Mouse (Mus musculus): ENCODE measurements around the gene Kdm5a.
A peak's percentile ranks its signal among the peaks of the same experiment; 100 is the strongest.

The Kdm5a gene

DNA sequence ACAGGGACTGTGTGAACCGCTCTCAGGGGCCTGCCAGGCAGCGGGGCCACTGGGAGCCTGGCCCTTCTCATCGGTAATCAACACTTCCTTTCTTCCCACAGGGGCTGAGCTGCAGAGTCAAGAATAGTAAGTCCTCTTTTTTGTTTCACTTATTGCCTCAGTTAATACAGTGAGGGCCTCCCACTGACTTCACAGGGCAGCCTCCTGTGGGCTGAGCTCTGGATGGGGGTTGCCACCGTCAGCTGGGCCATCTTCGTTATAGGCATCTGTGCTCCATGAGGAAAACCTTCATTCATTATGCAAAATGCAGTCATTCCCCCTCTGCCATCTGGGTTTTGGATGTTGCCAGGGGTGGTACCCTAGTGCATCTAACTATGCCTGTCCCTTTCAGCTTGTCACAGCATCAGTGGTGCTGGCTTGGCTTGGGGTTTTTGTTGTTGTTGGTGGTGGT, 108.1 kb downstream of the Kdm5a start:
- DNase-seq (ENCODE audit: low spot score in 2 of 2) = no peak

DNA sequence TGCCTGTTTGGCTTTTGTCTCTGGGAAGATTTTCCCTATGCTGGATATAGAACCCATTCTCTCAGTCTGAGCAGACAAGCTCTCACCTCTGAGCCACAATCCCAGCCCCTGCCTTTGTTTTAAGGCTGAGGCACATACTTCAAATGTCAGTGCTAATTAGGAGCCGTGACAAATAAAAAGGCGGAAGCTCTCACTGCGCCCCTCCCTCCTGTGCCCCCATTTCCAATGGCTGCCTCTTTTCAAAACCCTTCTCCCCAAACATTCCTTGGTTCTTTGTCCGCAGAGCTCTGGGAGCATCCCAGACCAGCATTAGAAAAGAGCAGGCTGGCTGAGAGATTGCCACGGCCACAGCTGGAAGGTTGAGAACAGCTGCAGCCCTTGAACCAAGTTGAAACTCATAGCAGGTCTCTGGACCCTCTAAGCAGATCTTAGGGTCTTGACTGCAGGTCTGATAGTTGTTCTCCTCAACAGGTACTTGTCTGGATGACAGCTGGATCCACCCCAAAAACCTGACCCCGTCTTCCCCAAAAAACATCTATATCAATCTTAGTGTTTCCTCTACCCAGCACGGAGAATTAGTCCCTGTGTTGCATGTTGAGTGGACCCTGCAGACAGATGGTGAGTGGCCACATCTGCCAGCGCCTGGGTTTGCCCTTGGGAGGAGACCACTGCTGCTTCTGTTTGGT, 108.7 kb downstream of the Kdm5a start:
- DNase-seq (ENCODE audit: low spot score in 2 of 2) = no peak

DNA sequence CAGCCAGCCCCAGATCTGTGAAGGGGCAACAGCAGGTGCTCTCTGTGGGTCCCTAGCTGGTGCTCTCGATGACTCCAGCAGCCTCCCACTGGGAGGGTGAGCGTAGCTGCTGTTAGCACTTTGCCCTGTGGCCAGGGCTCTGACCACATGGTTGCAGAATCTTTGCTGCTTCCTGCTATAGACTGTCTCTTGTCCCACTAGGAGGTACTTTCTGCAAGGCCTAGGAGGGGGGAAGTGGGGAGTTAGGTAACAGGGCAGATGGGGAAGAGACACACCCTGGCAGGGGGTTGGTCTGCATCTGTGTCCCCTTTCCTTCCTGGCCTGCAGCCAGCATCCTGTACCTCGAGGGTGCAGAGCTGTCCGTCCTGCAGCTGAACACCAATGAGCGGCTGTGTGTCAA, 109.5 kb downstream of the Kdm5a start:
- no peak for DNase-seq (ENCODE audit: low spot score in 2 of 2)

DNA sequence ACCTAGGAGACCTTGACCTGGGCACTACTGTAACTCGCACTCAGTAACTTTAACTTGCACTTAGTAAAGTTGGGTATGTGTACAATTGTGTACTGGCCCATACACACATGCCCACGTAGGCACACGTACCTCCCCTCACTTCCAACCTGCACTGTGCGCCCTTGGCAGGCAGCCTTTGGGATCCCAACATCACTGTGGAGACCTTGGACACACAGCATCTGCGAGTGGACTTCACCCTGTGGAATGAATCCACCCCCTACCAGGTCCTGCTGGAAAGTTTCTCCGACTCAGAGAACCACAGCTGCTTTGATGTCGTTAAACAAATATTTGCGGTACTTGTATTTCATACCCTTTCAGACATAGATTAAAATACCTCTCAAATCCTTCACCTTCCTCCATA, 111.4 kb downstream of the Kdm5a start:
- DNase-seq (ENCODE audit: low spot score in 2 of 2) = no peak

DNA sequence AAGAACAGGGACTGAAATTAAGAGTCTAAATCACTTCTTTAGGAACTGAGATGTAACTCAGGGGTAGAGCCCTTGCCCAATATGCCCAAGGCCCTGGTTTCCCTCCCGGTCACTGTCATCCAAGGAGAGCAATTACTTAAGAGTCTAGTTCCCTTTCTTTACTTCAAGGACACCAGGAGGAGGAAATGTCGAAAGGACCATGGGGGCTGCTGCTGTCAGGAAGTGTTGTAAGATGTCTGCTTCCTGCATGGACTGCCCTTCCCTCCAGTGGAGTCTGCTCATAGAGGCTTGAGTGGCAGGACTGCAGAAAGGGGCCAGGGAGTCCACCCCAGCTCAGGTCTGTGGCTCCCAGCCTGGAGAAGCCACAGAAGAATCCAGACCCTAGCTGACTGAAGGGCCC, 115.4 kb downstream of the Kdm5a start:
- DNase-seq (ENCODE audit: low spot score in 2 of 2) = no peak

DNA sequence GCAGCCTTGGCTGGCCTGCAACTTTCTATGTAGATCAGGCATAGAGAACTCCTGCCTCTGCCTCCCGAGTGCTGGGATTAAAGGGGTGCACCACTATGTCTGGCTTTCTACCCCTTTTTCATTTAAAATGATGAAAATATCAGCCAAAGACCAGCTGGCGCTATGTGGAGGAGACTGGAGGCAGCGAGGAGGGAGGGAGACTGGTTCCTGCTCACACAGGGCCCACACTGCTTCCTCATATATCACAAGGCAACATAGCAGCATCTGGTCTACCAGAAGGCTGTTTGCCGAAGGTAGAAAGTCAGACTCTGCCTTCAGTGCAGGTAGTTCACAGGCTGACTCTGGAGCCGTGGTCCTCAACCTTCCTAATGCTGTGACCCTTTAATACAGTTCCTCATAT, 116.4 kb downstream of the Kdm5a start:
- DNase-seq (ENCODE audit: low spot score in 2 of 2) = no peak

DNA sequence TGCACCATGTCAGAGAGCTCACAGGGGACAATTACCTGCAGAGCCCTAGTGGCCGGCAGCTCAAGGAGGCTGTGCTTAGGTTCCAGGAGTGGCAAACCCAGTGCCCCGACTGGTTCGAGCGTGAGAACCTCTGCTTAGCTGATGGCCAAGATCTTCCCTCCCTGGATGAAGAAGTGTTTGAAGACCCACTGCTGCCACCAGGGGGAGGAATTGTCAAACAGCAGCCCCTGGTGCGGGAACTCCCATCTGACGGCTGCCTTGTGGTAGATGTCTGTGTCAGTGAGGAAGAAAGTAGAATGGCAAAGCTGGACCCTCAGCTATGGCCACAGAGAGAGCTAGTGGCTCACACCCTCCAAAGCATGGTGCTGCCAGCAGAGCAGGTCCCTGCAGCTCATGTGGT, 117.6 kb downstream of the Kdm5a start:
- no peak for DNase-seq (ENCODE audit: low spot score in 2 of 2)

DNA sequence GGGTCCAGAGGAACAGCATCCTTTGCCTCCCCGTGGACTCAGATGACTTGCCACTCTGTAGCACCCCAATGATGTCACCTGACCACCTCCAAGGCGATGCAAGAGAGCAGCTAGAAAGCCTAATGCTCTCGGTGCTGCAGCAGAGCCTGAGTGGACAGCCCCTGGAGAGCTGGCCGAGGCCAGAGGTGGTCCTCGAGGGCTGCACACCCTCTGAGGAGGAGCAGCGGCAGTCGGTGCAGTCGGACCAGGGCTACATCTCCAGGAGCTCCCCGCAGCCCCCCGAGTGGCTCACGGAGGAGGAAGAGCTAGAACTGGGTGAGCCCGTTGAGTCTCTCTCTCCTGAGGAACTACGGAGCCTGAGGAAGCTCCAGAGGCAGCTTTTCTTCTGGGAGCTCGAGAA, 118.1 kb downstream of the Kdm5a start:
- DNase-seq (ENCODE audit: low spot score in 2 of 2) = no peak

DNA sequence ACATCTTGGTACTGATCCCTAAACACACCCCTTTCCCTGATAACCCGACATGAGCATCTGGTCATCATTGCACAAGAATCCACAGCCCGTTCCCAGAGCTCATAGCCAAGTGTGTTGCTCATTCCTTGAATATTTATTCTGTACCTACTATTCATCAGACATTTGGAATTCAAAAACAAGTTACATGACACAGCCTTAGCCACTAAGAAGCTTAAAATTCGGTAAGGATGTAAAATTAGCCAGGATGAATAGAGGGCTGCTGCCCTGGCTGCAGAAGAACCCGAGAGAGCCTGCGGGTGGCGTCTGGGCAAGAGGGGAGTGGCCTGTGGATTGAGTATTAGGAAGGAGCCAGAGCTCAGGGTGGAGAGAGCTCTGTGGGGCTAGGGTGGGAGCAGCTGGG, 118.8 kb downstream of the Kdm5a start:
- DNase-seq (ENCODE audit: low spot score in 2 of 2) = no peak

DNA sequence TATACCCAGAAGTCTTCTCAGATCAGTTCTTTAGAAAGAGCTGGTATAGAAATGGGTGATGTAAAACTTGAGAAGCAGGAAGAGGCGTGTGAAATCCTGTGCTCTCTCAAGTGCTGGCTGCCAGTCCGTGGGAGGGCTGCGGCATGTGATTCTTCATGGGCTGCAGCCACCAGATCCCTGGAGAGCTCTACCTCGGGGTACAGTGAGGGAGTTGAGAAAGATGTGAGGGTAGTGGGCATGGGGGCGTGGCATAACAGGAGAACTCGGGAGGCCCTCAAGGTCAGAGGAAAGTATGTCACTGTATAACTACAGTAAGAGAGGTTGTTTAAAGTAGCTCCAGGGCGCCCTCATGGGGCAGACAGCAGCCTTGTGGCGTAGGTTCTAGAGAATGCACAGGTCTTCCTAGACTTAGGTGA, 119.3 kb downstream of the Kdm5a start:
- DNase-seq (ENCODE audit: low spot score in 2 of 2) = no peak

DNA sequence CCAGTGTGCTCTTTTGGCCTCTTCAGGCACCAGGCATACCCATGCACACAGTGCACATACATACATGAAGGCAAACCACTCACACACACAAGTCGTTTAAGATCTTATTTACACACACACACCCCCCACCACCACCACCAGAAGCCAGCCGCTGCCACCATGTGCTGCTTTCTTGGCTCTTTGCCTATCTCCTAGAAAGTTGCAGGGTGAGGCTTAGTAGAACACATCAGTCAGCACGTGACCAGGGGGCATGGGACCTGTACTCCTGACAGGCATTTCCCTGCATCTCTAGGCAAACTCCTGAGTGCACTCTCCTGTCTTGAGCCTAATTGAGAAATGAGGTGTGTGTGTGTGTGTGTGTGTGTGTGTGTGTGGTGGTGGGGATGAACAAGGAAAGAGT, 121.1 kb downstream of the Kdm5a start:
- DNase-seq (ENCODE audit: low spot score in 2 of 2) = no peak

DNA sequence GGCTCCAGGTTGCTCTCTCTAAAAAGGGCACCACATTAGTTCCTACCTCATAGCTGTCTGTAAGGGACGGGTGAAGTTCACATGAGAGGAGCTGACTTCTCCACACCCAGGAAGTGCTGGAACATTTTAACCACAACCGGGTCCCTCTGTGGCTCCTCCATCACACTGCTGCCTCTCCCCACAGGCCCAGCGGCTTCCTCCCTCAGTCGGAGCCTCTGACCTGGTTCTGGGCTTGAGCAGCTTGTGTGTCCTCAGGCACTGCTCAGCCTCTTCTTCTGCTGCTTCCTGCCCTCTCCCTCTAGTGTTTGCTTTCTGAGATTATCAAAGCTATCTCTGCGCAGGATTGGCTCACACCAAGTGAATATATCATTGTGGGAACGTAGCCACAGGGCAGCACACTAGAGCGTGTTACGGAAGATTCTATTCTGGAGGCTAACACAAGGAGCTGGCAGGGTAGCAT, 122.2 kb downstream of the Kdm5a start:
- DNase-seq (ENCODE audit: low spot score in 2 of 2) = no peak

DNA sequence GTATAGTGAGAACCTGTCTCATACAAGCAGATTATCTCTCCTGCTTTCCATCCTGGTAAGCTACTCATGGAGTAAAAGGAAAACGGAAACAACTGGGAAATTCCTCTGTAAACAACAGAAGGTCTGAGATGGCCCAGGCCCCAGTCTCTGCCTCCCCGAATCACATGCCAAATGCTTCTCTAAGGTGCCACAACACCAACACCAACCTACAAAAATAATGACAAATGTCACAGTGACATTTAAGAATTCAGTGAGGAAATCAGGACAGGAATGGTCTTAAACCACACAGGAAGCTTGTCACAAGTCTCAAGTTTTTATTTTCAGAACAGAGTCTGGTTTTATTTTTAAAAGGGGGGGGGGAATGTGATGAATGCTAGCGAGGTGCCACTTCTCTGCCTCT, 124.7 kb downstream of the Kdm5a start:
- no peak for DNase-seq (ENCODE audit: low spot score in 2 of 2)

DNA sequence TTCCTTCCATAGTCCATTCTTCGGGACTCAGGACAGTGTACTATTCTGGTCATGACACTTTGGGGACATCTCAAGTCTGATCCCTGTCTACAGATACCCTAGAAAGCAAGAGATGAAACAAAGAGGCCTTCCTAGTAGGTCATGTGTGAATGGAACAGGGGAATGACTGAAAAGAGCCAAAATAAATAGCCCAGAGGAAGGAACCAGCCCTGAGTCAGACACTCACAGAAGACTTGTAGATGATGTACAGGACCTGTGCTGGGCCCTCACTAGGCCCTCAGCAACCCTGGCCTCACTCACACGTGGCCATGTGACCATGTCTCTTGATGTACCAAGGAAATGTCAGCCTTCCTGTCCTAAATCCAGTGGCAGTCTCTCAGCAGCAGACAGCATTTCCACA, 125.5 kb downstream of the Kdm5a start:
- DNase-seq (ENCODE audit: low spot score in 2 of 2) = no peak

DNA sequence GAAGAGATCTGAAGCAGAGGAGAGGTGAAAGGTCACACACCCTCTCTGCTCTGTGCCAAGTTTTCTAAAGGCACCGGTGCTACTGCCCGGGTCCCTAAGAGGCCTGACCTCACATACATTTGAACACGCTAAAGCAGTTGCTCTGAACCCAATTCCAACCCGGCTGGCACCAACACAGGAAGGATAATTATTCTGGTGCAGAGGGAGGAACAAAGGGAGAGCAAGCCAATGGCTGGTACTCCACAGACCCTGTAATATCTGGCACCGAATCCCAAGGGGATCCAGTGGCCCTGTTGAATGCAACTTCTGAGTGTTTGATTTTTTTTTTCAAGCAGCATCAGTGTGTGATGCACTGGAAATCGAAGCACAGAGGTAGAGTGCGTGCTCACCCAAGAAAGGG, 127.1 kb downstream of the Kdm5a start:
- DNase-seq (ENCODE audit: low spot score in 2 of 2) = no peak

DNA sequence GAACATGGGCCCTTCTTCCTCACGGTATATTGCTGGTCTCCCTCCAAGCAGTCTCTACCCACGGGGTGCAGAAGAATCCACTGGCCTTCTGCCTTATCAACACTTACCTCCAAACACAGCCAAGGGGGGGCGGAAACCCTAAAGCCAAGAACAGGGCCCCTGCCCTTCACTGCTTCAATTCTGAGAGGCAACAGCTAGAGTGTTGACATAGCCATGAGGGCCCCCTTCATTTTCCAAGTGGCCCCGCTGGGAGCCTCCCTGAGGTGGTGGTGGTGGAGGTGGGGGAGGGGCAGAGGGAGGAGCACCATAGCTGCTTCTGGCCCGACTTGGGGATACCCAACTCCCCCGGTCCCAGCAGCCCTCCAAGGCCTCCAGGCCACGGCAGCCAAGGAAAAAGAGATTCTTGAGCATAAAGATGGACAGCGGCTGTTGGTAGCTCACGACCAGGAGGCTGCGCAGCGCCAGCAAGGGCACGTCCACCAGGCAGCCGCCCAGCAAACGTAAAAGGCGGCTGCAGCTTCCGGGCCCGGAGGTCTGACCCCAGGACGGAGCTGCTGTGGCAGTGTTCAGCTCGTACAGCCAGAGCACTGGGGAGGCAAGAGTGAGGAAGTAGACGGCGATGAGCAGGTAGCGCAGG, 128.1 kb downstream of the Kdm5a start:
- DNase-seq (ENCODE audit: low spot score in 2 of 2) = no peak

DNA sequence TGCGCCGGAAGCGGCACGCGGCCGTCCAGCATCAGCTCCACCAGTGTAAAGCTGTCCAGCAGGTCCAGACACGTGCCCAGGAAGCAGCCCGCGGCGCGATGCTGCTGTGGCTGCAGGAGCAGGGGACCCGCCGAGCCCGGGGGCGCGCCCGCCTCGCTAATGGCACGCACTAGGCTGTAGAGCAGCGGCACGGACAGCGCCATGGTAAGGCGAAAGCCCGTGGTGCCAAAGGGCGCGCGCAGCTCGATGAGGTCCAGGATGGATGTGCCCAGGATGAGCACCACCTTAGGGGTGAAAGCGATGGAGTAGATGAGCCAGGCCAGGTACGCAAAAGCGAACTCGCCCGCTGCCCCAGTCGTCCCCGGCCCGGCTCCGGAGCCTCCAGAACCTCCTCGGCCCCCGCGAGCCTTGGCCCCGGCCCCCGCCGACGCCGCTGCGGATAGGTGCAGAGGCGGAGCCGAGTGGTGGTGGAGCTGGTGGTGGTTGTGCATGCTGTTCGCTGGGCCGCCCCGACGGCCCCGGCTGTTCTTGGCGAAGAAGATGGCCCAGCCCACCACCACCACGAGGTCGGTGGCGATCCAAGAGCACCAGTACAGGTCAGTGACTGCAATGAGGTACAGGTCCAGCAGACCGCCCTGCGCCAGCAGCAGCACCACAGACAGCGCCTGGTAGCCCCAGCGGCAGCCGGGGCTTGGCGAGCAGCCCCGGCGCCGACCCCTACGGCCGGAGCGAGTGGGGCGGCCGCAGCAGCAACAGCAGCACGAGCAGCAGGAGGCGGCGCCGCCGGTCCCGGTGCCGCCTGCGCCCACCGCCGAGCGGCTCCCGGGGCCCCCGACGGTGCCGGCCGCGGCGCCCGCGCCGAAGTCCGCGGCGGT, 128.8 kb downstream of the Kdm5a start:
- DNase-seq (ENCODE audit: low spot score in 2 of 2) = no peak

DNA sequence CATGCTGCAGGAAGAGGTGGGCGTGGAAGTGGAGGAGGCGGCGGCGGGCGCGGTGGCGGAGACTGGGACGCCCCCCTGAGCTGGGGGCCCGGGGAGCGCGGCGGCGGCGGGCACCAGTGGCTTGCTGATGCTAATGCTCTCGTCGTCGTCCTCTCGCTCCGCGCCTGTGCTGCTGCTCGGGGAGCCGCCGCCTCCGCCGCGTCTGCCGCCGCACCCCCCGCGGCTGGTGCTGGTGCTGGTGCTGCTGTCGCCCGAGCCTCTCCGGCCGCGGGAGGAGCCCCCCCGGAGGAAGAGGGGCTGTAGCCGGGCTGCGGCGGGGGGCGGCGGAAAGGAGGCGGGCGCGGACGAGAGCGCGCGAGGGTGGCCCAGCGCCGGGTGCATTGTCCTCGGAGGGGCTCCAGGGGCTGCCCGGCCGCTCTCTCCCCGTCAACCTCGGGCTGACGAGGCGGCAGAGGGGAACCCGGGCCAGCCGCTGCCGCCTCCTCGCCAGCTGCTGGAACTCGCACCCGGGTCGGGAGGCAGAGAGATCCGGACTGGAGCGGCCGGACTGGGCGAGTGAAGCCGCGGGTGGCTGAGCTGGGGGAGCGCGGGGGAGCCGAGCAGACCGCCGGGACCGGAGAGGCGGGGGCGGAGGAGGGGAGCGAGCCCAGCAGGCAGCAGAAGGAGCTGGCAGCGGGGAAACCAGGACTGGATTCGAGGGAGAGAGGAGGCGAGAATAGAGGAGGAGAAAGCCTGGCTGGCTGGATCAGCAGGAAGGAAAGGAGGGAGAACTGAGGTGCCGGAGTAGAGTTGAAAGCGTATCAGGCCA, 129.7 kb downstream of the Kdm5a start, which contains the start of gene Tmem121b:
Gene Tmem121b (minus strand): TSS at position 434 of the 808 bp plus-strand sequence.
- peak; percentile 85 to 86 for DNase-seq (ENCODE audit: low spot score in 2 of 2)

Data from frontal cortex, postnatal 14 days (tissue).